Mouse (Mus musculus) hindbrain, embryonic 10.5 days (tissue): ENCODE results near the gene Ldb3. TPM values are rescaled to one million over a fixed set of nuclear protein-coding genes. Genes with fewer than 3 reads are reported as not detected.
A peak's percentile ranks its signal among the peaks of the same experiment; 100 is the strongest.

ENCODE experiments used
- DNase-seq: peaks from one replicate; pipeline ENCODE4 v3.0.0-alpha.2; 2017; ENCODE audit warnings: low spot score
- H3K27ac ChIP-seq: fragments of 300-500 bp; sonication (generic); 2 replicates; pipeline ENCODE4 v1.5.1; 2016; ENCODE audit warnings: mild to moderate bottlenecking, moderate library complexity
- H3K27me3 ChIP-seq: fragments of 300-500 bp; sonication (generic); 2 replicates; pipeline ENCODE4 v1.6.1; 2016; ENCODE audit warnings: mild to moderate bottlenecking; ENCODE audit not compliant: poor library complexity, insufficient read depth, severe bottlenecking
- H3K36me3 ChIP-seq: fragments of 300-500 bp; sonication (generic); 2 replicates; pipeline ENCODE4 v1.6.1; 2016; ENCODE audit warnings: mild to moderate bottlenecking, moderate library complexity
- H3K4me1 ChIP-seq: fragments of 300-500 bp; sonication (generic); replicated peaks from 2 replicates; pipeline ENCODE4 v1.6.1; 2016; ENCODE audit warnings: mild to moderate bottlenecking
- H3K4me3 ChIP-seq: fragments of 300-500 bp; sonication (generic); 2 replicates; pipeline ENCODE4 v1.5.1; 2016; ENCODE audit warnings: mild to moderate bottlenecking, moderate library complexity
- H3K9me3 ChIP-seq: fragments of 300-500 bp; sonication (generic); 2 replicates; pipeline ENCODE4 v1.6.1; 2016; ENCODE audit warnings: mild to moderate bottlenecking, moderate library complexity
- WGBS: fragments of 180-500 bp; shearing (Covaris S2); methylation state at CpG from one replicate; pipeline ENCODE4 v1.1.7; 2016; 5-methylcytosine and 5-hydroxymethylcytosine counted together
- polyA plus RNA-seq: library from polyadenylated mRNA; unstranded; fragments of >200 nt; fragmentation: Nextera tagmentation; extraction: Ambion mirVana; gene quantifications from 2 replicates; pipeline ENCODE4 v1.2.1, GENCODE M21; 2016

Ldb3 gene
- polyA plus RNA-seq, 1 experiment from 2014 or later = 0.09 TPM

DNA sequence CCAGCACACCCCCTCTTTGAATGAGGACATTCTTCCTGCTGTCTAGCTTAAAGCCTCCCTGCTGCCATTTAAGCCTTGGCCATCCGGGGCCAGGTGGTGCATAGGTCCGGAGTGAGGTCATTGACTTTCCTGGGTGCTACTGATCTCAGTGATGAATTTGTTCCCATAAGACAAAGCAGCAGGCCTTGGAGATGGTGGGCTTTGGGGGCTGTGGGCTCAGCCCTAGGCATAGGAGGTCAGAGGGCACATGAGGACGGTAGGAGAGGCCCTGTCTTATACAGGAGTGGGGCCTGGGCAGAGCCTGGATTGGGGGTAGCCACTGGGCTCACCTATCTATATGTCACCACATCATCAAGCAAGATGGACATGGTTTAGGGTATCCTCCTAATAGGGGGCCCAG is 1.6 kb downstream of the Ldb3 start:
- Histone ChIP-seq H3K27ac (no peak overlapping the region), H3K27me3 (no peaks in the 10 kb centered on the region), H3K36me3 (no peaks in the 10 kb centered on the region), H3K9me3 (no peaks in the 10 kb centered on the region), H3K4me3 (no peak overlapping the region), H3K4me1 (peaks cover 14% of the 10 kb centered on the region; the same call in 1 of the 2 replicates)
- no peak for DNase-seq
- 74% methylated on average over 3 of the region's 3 CpGs for WGBS

DNA sequence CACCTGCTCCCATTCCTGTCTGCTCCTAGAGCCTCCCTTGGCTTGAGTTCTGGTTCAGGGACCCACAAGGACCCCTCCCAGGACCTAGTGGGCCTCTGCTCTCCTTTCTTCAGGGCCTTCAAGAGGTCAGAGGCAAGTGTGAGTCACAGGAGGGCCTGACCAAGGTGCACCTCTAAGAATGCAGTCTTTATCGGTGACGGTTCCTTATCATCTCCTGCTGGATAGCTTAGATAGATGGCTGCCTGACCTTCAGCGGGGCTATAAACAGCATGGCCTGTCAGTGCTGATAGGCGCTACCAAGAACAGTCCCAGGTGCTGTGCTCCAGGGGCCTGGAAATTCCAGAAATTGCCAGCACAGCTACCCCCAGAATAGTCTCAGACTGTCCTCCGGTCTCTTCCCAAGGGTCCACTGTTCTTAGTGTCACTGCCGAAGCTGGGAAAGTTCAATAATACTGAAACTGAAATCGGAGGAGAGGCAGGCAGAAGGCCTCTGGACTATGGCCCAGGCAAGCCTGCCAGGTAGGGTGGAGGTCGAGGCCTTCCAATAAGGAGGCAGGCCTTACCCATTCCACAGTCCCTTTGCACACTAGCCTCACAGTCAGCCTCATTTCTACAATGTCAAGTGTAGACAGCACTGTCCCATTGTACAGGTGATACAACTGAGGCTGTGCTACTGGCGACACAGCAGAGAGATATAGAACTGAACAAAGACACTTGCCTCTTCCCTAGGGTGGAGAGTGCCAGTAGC is 3.0 kb downstream of the Ldb3 start:
- DNase-seq = no peak
- Histone ChIP-seq H3K4me1 (peaks cover 3% of the 10 kb centered on the region; the same call in 1 of the 2 replicates), H3K36me3 (no peaks in the 10 kb centered on the region), H3K4me3 (no peak overlapping the region), H3K9me3 (no peaks in the 10 kb centered on the region), H3K27ac (no peak overlapping the region), H3K27me3 (no peaks in the 10 kb centered on the region)
- 85% methylated on average over 9 of the region's 9 CpGs for WGBS

DNA sequence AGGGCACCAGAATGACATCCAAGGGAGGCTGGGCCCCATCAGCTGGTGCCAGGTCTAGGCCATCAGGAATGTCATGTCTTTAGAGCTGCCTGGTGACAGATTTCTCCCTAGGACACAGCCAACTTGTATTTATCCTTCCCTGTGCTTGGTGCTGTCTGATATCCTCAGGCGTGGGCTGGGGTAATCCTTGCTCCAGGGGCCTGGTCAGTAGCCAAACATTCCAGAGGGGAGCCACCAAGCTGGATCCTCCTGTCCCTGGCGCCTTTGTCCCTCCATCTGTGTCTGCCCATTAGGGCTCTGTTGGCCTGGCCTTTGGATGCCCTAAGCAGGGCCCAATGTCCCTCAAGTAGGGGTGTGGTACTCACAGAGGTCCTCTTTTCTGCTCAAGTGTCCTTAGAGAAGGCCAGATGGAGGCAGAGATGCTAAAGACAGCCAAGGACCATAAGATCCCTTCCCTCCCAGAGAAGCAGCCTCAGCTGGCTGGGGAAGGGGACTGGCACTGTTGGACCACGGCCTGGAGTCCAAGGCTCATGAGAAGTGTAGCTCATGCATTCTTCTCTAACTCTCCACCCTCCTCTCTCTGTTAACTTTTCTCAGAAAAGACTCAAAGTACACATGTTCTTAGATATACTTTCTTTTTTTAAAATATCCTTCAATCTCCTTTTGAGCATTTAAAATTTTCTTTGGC is 5.6 kb downstream of the Ldb3 start:
- H3K4me1 ChIP-seq = no peaks in the 10 kb centered on the region
- H3K36me3 ChIP-seq = no peaks in the 10 kb centered on the region
- H3K9me3 ChIP-seq = no peaks in the 10 kb centered on the region
- DNase-seq = no peak
- H3K4me3 ChIP-seq = no peak overlapping the region
- no peak overlapping the region for H3K27ac ChIP-seq
- no peaks in the 10 kb centered on the region for H3K27me3 ChIP-seq
- 69% methylated on average over 3 of the region's 3 CpGs for WGBS

DNA sequence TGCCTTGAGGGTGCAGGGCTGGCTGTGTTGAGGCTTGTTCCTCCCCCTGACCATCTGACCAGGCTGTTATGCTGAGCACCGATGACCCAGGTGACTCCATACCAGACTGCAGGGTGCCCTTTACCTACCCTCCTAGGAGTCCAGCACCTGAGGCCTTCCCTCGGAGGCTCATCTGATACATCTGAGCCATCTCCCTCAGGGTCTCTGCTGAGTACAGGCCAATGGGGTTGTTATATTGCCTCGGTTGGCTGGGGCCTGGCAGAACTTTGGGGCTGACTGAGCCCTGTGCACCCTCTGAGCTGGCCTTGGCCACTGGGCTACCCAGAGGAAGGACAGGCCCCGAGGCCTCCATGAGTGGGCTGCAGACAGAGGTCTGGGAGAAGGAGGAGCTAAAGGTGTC is 11.6 kb downstream of the Ldb3 start:
- H3K4me1 ChIP-seq = peaks cover 4% of the 10 kb centered on the region
- H3K9me3 ChIP-seq = no peaks in the 10 kb centered on the region
- WGBS = 79% methylated on average over 4 of the region's 4 CpGs
- H3K27me3 ChIP-seq = no peaks in the 10 kb centered on the region
- no peaks in the 10 kb centered on the region for H3K36me3 ChIP-seq
- H3K4me3 ChIP-seq = no peak overlapping the region
- DNase-seq = no peak
- H3K27ac ChIP-seq = 0 out of 2 replicates have a peak overlapping the region, but pooled peaks have one; percentile 16

DNA sequence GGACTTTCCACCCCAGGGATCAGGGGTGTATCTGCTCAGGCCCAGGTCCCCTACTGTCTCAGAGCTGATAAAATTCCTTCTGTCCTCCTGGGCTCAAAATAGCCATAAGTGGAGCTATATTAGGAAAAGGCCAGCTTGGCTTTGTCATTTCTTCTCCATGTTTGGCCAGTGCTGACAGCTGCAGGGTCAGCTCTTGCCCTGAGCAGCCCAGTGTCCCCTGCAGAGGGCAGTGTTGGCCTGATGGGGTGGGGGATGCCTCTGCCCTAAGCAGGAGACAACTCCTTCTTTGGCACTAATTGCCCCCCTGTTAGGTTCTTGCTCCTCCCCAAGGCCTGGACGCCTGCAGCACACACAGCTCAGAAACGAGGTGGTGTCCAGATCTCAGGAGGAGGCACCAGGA is 14.4 kb downstream of the Ldb3 start:
- no peak overlapping the region for H3K4me3 ChIP-seq
- no peaks in the 10 kb centered on the region for H3K36me3 ChIP-seq
- no peaks in the 10 kb centered on the region for H3K9me3 ChIP-seq
- WGBS = 57% methylated on average over 2 of the region's 2 CpGs
- H3K27me3 ChIP-seq = peaks cover 5% of the 10 kb centered on the region; the same call in 1 of the 2 replicates
- no peak overlapping the region for H3K27ac ChIP-seq
- no peak for DNase-seq
- peaks cover 13% of the 10 kb centered on the region for H3K4me1 ChIP-seq

DNA sequence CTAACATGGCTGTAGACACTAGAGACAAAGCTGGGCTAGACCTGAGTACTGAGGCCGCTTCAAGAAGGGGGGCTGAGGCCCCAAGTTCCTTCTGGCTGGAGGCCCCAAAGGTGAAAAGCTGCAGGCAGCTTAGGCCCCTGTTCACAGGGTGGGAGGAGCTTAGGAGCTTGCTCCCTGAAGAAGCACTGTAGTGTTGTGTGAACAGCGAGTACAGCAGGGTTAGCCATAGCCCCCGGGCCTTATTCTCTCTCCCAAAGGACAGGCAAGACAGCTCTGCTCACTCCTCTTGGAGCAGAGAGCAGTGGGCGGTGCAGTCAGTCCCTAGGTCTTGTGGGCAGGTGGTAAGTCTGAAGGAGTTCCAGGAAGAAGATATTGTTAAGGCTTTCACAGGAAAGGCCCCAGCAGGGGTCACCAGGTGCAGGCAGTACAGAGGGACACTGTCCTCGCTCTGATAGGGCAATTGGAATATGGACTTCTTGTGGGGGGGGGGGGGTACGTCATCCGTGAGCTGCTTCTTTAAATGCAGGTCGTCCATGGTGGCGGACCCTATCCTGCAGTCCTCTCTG is 15.1 kb downstream of the Ldb3 start:
- Histone ChIP-seq H3K36me3 (no peaks in the 10 kb centered on the region), H3K27ac (peak overlapping the region; percentile 31; the same call in 1 of the 2 replicates), H3K9me3 (no peaks in the 10 kb centered on the region), H3K4me1 (peaks cover 18% of the 10 kb centered on the region), H3K27me3 (peaks cover 12% of the 10 kb centered on the region; the same call in 1 of the 2 replicates), H3K4me3 (no peak overlapping the region)
- WGBS = 66% methylated on average over 9 of the region's 9 CpGs
- no peak for DNase-seq

DNA sequence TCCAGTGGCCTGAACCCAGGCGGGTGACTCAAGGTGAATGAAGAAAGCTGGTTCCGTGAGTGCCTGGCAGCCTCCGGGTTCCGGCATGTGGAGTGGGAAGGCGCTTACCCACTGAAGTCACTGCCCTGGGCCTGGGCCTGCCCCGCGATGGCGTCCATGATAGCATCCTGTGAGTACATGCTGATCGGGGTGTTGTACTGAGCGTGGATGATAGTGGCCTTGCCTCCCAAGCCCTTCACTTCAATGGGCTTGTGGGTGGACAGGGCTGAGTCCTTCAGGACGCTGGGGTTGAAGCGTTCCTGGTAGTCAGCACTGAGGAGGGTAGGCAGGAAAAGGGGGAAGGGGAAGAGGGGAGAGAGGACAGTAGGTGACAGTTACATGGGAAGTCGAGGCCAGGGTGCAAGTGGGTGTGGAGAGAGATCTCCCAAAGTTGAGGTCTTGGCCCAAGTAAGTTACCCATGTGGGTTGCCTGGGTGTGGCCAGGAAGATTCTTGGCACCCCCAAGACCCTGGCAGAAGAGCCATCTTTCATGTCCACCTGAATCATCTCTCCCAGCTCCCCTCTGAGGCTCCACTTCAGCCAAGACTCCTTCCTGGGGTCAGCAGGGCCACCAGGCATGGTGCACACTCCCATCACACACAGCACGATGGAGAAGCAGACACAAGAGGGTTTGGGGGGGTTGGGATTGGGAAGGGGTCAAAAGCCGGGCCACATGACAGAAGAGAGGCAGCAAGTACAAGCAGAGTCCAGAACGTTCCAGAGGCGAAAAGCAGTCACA is 16.7 kb downstream of the Ldb3 start:
- no peaks in the 10 kb centered on the region for H3K36me3 ChIP-seq
- 88% methylated on average over 17 of the region's 17 CpGs for WGBS
- no peak for DNase-seq
- peaks cover 23% of the 10 kb centered on the region for H3K4me1 ChIP-seq
- H3K27ac ChIP-seq = no peak overlapping the region
- no peaks in the 10 kb centered on the region for H3K9me3 ChIP-seq
- H3K27me3 ChIP-seq = peaks cover 12% of the 10 kb centered on the region
- H3K4me3 ChIP-seq = no peak overlapping the region

DNA sequence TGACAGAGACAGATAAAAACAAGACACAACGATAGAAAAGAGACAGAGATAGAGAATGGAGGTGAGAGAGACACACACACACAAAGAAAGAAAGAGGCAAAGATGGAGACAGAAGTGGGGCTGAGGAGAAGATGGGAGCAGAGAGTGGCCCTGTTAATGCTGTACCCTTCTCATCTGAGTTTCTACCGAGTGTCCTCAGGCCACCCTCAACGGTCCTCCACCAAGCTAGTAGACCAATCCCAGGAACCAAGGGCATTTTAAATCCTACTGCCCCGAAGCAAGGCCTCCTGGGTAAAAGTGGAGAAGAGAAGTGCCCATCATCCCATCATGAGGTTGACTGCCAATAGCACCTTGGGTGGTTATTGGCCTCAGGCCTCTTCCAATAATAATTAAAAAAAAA is 17.6 kb downstream of the Ldb3 start:
- Histone ChIP-seq H3K27me3 (peaks cover 12% of the 10 kb centered on the region), H3K4me3 (no peak overlapping the region), H3K27ac (no peak overlapping the region), H3K4me1 (peaks cover 23% of the 10 kb centered on the region), H3K9me3 (no peaks in the 10 kb centered on the region), H3K36me3 (no peaks in the 10 kb centered on the region)
- WGBS = 79% methylated on average over 4 of the region's 4 CpGs
- DNase-seq = no peak

DNA sequence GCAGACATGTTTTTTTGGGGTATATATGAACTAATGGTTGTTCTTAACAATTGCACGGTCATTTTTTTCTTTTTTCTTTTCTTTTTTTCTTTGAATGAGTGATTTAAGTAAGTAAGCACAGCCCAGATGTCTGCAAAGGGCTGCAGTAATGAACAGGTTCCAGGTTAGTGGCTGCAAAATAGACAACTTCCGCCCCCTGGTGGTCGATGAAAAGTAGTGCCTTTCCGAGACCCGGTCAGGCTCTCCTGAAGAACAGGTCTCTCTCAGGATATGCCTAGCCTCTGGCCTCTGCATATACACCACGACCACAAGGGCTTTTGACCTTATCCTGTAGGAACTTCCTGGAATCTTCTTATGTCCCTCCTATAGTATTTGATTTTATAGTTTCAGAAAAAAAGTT is 18.2 kb downstream of the Ldb3 start:
- H3K27me3 ChIP-seq = peaks cover 12% of the 10 kb centered on the region
- under 1% methylated on average over 6 of the region's 6 CpGs for WGBS
- H3K9me3 ChIP-seq = no peaks in the 10 kb centered on the region
- H3K4me1 ChIP-seq = peaks cover 23% of the 10 kb centered on the region
- H3K27ac ChIP-seq = no peak overlapping the region
- no peaks in the 10 kb centered on the region for H3K36me3 ChIP-seq
- peak overlapping the region; percentile 39 for H3K4me3 ChIP-seq
- DNase-seq = peak; percentile 78

DNA sequence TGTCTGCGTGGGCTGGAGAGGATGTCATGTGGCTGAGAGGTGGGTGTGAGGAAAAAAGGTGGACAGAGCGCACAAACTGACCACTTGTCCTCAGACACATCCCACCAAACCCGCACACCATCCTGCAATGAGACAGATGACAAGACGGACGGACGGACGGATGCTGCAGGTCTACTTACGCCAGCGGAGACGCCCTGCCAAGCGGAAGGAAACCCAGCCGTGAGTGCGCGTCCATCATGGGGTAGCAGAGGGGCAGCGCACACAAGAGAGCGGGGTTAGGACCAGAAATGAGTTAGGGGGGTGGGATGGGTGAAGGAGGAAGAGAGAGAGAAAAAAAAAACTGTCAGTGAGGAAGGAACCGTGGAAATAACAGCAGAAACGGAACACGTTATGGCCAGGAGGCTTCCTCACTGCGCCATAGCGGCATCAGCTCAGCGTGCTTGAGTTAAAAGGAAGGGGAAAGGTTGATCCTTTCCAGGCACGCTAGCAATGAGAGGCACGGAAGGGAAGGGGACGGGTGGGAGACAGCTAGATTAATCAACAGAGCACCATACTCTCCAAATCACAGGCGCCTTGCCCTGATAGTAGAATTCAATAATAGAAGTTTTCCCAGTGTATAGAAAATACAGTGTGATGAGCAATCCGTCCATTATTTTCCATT is 18.8 kb downstream of the Ldb3 start:
- DNase-seq = no peak
- H3K27ac ChIP-seq = no peak overlapping the region
- H3K9me3 ChIP-seq = no peaks in the 10 kb centered on the region
- peaks cover 12% of the 10 kb centered on the region for H3K27me3 ChIP-seq
- peak overlapping the region; percentile 39 for H3K4me3 ChIP-seq
- WGBS = 47% methylated on average over 27 of the region's 27 CpGs
- peaks cover 23% of the 10 kb centered on the region for H3K4me1 ChIP-seq
- no peaks in the 10 kb centered on the region for H3K36me3 ChIP-seq

DNA sequence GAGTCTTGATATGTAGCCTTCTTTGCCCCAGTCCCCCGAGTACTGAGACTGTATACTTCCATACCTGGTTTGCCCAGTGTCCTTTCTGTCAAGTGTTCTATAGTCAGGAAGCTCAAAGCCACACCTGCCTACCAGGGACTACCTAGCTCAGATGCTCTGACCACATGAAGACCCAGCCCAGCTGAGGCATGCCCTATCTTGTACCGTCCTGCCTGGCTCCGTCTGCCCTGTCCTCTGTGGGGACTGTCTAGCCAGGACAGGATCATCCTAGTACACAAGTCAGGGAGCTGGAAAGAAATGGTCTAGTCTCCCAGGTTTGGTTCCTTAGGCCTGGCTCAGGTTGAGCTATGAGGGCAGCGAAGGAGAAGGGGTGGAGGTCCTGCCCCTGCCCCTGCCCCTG is 19.9 kb downstream of the Ldb3 start:
- Histone ChIP-seq H3K27me3 (peaks cover 12% of the 10 kb centered on the region), H3K4me3 (no peak overlapping the region), H3K4me1 (peaks cover 23% of the 10 kb centered on the region), H3K36me3 (no peaks in the 10 kb centered on the region), H3K9me3 (no peaks in the 10 kb centered on the region), H3K27ac (no peak overlapping the region)
- DNase-seq = no peak
- 74% methylated on average over 4 of the region's 4 CpGs for WGBS

DNA sequence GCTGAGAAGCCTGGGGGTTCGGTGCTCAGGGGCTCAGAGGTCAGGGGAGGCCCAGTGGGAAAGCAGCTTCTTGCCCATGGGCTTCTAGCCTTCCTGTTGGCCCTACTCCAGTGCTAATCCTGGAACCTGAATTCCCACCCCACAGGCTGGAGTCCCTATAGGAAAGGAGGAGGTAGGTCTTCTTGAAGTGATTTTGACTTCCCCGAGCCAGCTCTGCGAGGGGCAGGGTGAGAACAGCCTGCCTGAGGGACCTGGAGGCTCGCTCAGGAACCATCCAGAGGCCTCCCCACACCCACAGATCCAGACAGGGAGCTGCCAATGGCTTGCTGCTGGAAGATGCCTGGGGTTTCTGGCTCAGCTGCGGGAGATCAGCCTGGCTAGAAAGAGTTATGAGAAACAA is 20.8 kb downstream of the Ldb3 start:
- no peaks in the 10 kb centered on the region for H3K36me3 ChIP-seq
- 68% methylated on average over 5 of the region's 5 CpGs for WGBS
- H3K9me3 ChIP-seq = no peaks in the 10 kb centered on the region
- H3K27ac ChIP-seq = no peak overlapping the region
- DNase-seq = no peak
- H3K4me1 ChIP-seq = peaks cover 19% of the 10 kb centered on the region
- H3K4me3 ChIP-seq = no peak overlapping the region
- H3K27me3 ChIP-seq = peaks cover 12% of the 10 kb centered on the region
